Mouse (Mus musculus): ENCODE measurements around the gene Hmgcs1. TPM values are rescaled to one million over a fixed set of nuclear protein-coding genes. Genes with fewer than 3 reads are reported as not detected.

Hmgcs1 gene
- polyA plus RNA-seq, 1 experiment from 2014 or later = 76.1 TPM

DNA sequence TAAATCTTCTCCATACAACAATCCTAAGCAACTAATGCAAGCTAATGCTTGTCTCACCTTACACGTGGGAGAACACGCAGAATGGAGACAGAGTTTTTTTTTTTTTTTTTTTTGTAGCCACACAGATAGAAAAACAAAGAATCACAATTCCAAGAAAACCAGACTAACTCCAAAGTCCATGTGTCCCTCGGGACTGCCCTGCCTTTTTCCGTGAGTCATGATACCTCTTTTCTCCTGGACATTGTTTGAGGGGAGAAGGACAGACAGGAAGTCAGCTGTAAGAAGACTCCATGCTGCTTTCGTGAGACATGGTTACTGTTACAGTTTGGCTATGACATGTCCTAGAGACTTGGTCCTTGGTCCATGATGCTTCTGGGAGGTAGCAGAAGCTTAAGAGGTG is 33.2 kb downstream of the Hmgcs1 start:
- Histone ChIP-seq H3K9ac (no peak overlapping the region), H3K36me3 (no peaks in the 10 kb centered on the region), H3K4me3 (no peak overlapping the region), H3K27ac (replicated peaks) (no peak overlapping the region), H3K27me3 (replicated peaks) (no peaks in the 10 kb centered on the region), H3K4me1 (no peaks in the 10 kb centered on the region), H3K9me3 (no peaks in the 10 kb centered on the region), H3K4me2 (no peak overlapping the region)
- WGBS = 60% methylated on average over 5 of the region's 5 CpGs
- no peak for ATAC-seq (ENCODE audit: extremely low read depth, insufficient number of reproducible peaks, low FRiP score, low TSS enrichment)

DNA sequence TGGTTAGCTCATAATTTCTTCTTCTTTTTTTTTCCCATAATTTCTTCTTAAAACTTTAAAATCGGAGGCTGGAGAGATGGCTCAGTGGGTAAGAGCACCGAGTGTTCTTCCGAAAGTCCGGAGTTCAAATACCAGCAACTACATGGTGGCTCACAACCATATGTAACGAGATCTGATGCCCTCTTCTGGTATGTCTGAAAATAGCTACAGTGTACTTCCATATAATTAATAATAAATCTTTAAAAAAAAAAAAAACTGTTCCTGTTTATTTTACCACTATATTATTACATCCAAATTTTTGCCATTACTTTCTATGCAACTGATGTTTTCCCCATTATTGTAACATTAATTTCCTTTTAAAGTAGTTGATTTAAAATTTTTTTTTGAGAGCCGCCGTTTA is 34.4 kb downstream of the Hmgcs1 start:
- no peaks in the 10 kb centered on the region for H3K36me3 ChIP-seq
- H3K4me3 ChIP-seq = no peak overlapping the region
- ATAC-seq (ENCODE audit: extremely low read depth, insufficient number of reproducible peaks, low FRiP score, low TSS enrichment) = no peak
- no peak overlapping the region for H3K27ac ChIP-seq (replicated peaks)
- no peak overlapping the region for H3K4me2 ChIP-seq
- no peak overlapping the region for H3K9ac ChIP-seq
- H3K9me3 ChIP-seq = no peaks in the 10 kb centered on the region
- no peaks in the 10 kb centered on the region for H3K27me3 ChIP-seq (replicated peaks)
- no peaks in the 10 kb centered on the region for H3K4me1 ChIP-seq
- WGBS = 79% methylated on average over 7 of the region's 7 CpGs

DNA sequence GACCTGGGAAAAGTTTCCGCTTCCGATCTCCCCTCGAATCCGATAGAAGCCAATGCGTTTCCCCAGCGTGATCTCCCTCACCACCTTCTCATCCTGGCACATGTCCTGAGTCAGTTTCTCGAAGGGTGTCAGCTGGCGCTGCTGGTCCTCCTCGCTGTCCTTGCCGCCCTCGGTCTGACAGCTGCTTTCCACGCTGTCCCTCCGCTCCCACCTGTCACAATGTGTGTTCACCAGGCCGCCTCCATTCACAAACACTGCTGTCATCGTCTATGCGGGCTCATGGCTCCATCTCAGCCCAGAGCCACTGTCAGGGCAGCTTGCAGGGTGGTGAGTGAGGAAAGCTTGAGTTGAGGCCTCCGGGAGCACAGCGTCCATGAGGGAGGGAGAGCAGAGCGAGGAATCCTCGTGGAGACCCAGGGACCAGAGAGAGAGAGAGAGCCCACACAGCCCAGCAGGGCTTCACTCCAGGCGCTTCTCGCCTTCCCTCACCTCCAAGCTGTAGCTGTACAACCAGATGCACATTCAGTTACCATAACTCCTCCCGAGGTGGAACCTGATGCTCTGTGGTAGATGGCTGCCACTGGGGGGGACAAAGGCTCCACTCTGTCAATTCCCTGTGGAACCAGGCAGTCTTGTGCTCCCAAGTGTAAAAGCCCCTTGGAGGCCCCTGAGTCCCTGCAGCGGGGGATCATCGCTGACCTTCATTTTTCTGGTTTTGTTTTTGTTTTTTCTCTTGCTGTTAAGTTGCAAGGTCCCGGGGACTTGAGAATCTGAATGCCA is 37.6 kb downstream of the Hmgcs1 start:
- peak overlapping the region; percentile 53 for H3K4me2 ChIP-seq
- H3K36me3 ChIP-seq = no peaks in the 10 kb centered on the region
- no peaks in the 10 kb centered on the region for H3K4me1 ChIP-seq
- H3K9me3 ChIP-seq = no peaks in the 10 kb centered on the region
- H3K27me3 ChIP-seq (replicated peaks) = no peaks in the 10 kb centered on the region
- H3K27ac ChIP-seq (replicated peaks) = no peak overlapping the region
- 53% methylated on average over 26 of the region's 26 CpGs for WGBS
- no peak overlapping the region for H3K4me3 ChIP-seq
- ATAC-seq (ENCODE audit: extremely low read depth, insufficient number of reproducible peaks, low FRiP score, low TSS enrichment) = no peak
- peak overlapping the region; percentile 33; the same call in 1 of the 2 replicates for H3K9ac ChIP-seq

DNA sequence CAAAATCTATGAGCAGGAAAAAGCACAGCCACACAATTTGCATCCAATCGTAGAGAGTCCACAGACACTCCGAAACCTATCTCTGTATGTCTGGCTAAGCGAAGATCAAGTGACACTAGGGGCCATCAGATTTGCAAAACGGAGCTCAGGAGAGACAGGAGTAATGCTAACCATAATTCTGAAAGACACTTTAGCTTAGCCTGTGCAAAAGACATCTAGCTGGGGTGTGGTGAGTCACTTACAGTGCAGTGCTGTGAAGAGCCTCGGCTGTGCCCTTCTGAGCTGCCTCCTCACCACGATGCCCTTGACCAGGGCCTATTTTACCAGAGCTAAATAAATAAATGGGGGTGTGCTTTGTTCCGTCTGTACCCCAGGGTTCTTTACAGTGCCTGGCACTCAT is 39.2 kb downstream of the Hmgcs1 start:
- Histone ChIP-seq H3K4me3 (no peak overlapping the region), H3K9me3 (no peaks in the 10 kb centered on the region), H3K4me2 (no peak overlapping the region), H3K27me3 (replicated peaks) (no peaks in the 10 kb centered on the region), H3K27ac (replicated peaks) (no peak overlapping the region), H3K36me3 (no peaks in the 10 kb centered on the region), H3K4me1 (no peaks in the 10 kb centered on the region), H3K9ac (no peak overlapping the region)
- 75% methylated on average over 7 of the region's 7 CpGs for WGBS
- ATAC-seq (ENCODE audit: extremely low read depth, insufficient number of reproducible peaks, low FRiP score, low TSS enrichment) = no peak

DNA sequence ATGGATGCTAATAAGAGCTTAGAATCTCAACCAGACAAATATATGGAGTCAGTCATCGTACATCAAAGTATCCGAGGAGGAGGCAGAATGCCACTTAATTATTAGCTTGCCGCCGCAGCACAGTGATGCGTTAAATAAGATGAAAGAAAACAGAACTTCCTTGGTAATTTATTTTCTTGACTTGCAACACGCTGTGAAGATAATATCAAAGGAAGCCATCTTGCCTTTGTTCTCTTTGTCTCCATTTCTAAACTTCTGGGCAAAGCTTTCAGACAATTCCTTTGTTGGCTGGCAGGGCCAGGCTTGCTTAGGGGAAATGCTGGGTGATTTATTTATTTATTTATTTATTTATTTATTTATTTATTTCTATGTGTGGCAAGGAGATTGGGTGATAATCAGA is 41.3 kb downstream of the Hmgcs1 start:
- Histone ChIP-seq H3K4me3 (no peak overlapping the region), H3K27me3 (replicated peaks) (no peaks in the 10 kb centered on the region), H3K27ac (replicated peaks) (no peak overlapping the region), H3K36me3 (no peaks in the 10 kb centered on the region), H3K9me3 (no peaks in the 10 kb centered on the region), H3K9ac (no peak overlapping the region), H3K4me1 (no peaks in the 10 kb centered on the region), H3K4me2 (no peak overlapping the region)
- no peak for ATAC-seq (ENCODE audit: extremely low read depth, insufficient number of reproducible peaks, low FRiP score, low TSS enrichment)
- WGBS = 80% methylated on average over 6 of the region's 6 CpGs

DNA sequence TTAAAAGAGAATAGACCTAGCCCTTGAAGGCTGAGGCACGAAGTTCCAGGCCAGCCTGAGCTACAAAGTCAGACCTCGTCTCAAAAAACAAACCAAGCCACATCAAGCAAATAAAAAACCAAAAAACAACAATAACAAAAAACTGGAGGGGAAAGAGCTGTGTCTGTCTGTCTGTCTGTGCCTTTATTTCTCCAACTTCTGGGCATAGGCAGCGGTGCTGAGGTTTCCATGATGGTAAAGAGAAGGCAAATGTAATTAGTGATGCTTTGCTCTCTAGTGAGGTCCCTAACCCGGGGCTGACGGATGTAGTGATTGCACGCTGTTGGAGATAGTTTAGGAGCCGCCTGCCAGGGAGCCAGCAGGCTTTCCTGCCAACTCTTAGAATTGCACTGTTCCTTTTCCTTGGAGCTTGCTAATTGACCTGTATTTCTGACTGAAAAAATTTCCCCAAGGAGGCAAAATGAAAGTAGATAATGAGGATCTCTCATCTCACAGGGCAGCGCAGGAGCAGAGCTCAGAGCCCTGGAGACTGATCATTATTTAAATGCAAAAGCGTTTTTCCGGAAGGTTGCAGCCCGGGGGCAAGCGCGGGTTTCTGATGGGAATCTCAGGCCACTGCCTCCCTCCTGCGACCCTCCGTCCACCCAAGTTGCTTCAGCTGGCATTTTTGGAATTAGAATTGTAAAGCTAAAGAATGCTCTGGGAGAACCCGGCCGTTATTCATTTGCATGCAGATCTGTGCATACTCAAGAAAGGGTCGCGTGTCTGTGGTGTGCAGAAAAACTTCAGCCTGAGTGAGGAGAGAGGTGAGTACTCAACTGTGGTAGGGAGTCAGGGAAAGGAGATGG is 51.4 kb downstream of the Hmgcs1 start:
- peak overlapping the region; percentile 76 for H3K4me2 ChIP-seq
- no peaks in the 10 kb centered on the region for H3K9me3 ChIP-seq
- H3K9ac ChIP-seq = peak overlapping the region; percentile 70
- no peak for ATAC-seq (ENCODE audit: extremely low read depth, insufficient number of reproducible peaks, low FRiP score, low TSS enrichment)
- H3K36me3 ChIP-seq = no peaks in the 10 kb centered on the region
- H3K4me3 ChIP-seq = peak overlapping the region; percentile 48
- 9% methylated on average over 19 of the region's 19 CpGs for WGBS
- H3K27ac ChIP-seq (replicated peaks) = no peak overlapping the region
- H3K27me3 ChIP-seq (replicated peaks) = no peaks in the 10 kb centered on the region
- peaks cover 8% of the 10 kb centered on the region for H3K4me1 ChIP-seq

DNA sequence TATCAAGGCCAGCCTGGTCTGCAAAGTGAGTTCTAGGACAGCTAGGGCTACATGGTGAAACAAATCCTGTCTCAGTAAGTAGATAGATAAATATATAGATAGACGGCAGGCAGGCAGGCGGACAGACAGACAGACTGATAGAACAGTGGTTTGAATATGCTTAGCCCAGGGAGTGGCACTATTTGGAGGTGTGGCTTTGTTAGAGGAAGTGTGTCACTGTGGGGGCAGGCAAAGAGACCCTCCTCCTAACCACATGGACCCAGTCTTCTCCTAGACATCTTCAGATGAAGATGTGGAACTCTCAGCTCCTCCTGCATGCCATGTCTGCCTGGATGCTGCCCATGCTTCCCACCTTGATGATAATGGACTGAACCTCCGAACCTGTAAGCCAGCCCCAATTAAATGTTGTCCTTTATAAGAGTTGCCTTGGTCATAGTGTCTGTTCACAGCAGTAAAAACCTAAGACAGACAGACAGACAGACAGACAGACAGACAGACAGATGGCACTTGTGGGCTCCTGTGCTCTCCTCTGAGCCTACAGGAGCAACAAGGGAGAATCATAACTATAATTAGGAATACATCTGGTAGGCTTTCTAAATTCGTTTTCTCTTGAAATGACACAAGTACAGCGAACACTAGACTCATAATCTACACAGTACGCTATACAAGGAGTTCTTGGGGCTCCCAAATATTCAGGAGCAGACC is 52.7 kb downstream of the Hmgcs1 start:
- H3K27me3 ChIP-seq (replicated peaks) = no peaks in the 10 kb centered on the region
- ATAC-seq (ENCODE audit: extremely low read depth, insufficient number of reproducible peaks, low FRiP score, low TSS enrichment) = no peak
- H3K4me3 ChIP-seq = no peak overlapping the region
- H3K27ac ChIP-seq (replicated peaks) = no peak overlapping the region
- H3K9ac ChIP-seq = no peak overlapping the region
- no peaks in the 10 kb centered on the region for H3K36me3 ChIP-seq
- H3K4me1 ChIP-seq = peaks cover 8% of the 10 kb centered on the region
- H3K9me3 ChIP-seq = no peaks in the 10 kb centered on the region
- 0 out of 2 replicates have a peak overlapping the region, but pooled peaks have one; percentile 76 for H3K4me2 ChIP-seq
- 73% methylated on average over 6 of the region's 6 CpGs for WGBS

DNA sequence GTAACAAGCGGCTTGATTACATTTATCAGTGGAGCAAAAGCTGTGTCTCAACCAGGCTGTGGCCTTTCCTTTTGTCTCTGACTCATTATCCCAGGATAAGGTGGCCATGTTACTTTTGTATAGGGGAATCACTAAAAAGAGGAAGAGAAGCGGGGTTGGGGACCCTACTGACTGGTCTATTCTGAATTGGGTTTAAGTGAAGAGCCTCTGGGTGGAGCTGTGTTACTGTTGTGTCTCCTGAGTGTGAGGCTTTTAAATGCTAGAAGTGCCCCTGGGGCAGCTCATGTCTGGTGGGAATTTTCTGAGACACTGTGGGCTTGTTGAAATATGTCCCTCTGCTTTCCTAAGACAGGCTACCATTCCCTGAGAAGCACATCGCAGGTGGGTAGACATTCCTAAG is 53.3 kb downstream of the Hmgcs1 start:
- Histone ChIP-seq H3K4me1 (peaks cover 8% of the 10 kb centered on the region), H3K4me3 (no peak overlapping the region), H3K4me2 (no peak overlapping the region), H3K36me3 (no peaks in the 10 kb centered on the region), H3K27me3 (replicated peaks) (no peaks in the 10 kb centered on the region), H3K9me3 (no peaks in the 10 kb centered on the region), H3K9ac (no peak overlapping the region), H3K27ac (replicated peaks) (no peak overlapping the region)
- ATAC-seq (ENCODE audit: extremely low read depth, insufficient number of reproducible peaks, low FRiP score, low TSS enrichment) = no peak
- WGBS = 59% methylated on average over 3 of the region's 3 CpGs

DNA sequence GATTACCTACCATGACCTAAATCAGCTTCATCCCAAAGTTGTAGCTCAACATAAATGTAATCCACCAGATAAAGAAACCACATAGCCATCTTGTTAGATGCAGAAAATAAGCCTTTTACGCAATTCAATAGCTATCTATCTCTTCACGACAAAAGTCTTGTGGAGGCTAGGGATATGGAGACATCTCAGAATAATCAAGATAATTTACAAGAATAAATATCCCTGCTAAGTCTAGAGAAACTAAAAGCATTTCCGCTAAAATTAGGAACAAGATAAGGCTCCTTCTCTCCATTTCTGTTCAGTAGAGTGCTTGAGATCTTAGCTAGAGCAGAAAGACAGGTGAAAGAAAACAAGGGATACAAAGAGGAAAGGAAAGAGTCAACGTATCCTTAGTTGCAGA is 56.8 kb downstream of the Hmgcs1 start:
- 65% methylated on average over 4 of the region's 4 CpGs for WGBS

DNA sequence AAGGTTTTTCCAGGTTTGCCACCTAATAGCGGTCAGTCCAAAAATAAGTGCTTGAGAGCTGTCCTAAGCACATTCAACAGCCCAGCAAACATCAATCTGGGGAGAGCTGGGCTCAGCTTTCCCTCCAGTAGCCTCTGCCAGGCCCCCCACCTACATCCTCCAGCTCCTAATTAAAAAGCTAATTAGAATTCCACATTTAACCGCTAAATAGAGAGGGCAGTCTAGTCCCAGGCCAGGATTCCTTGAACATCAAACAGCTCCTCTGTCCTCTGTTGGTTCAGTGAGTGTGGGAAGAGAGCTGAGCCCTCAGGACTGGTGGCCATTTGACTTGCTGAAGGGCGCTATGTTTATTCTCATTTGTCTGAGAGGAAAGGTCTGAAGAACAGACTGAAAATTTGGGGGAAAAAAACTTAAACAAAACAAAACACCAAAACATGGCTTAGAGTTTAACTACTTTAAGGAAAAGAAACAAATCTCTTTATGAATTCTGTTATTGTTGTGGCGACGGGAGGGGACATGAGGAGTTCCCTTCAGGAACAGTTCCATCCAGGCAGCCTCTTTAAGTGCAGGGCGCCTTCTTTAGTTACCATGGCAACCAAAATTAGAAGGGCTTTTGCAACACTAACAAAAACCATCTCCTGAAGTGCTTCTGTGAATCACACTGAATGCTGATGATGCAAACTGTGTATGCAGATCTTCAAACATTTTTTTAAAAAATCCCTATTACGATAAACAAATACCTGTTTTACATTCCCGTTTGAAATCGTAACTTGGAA is 63.9 kb downstream of the Hmgcs1 start:
- no peak for ATAC-seq (ENCODE audit: extremely low read depth, insufficient number of reproducible peaks, low FRiP score, low TSS enrichment)
- WGBS = 68% methylated on average over 9 of the region's 9 CpGs
- H3K4me2 ChIP-seq = no peak overlapping the region

More for the DNA sequence above, 56.8 kb downstream of the Hmgcs1 start:
- Histone ChIP-seq H3K27me3 (replicated peaks) (no peaks in the 10 kb centered on the region), H3K36me3 (no peaks in the 10 kb centered on the region), H3K27ac (replicated peaks) (no peak overlapping the region), H3K4me2 (no peak overlapping the region), H3K9me3 (no peaks in the 10 kb centered on the region), H3K4me1 (peaks cover 1% of the 10 kb centered on the region), H3K4me3 (no peak overlapping the region), H3K9ac (no peak overlapping the region)
- no peak for ATAC-seq (ENCODE audit: extremely low read depth, insufficient number of reproducible peaks, low FRiP score, low TSS enrichment)

DNA sequence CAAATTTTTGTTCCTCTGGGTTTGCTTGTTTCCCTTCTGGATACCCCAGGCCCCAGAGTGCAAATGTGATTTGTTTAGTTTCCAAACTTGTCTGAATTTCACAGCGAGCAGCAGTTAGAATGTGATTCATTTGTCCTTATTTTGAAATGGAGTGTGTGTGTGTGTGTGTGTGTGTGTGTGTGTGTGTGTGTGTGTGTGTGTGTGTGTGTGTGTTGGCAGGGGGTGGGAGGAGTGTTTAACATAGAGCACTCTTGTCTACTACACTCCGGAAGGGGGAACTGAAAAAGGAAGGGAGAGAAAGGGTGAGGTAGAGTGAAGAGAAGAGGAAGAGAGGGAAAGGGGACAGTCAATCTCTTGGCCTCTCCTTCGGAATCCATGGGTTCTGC is 64.4 kb downstream of the Hmgcs1 start:
- H3K4me2 ChIP-seq = peak overlapping the region; percentile 98
- ATAC-seq (ENCODE audit: extremely low read depth, insufficient number of reproducible peaks, low FRiP score, low TSS enrichment) = no peak
- 0 out of 2 replicates have a peak, but pooled peaks cover 5% of the 10 kb centered on the region for H3K36me3 ChIP-seq
- H3K4me3 ChIP-seq = peak overlapping the region; percentile 70
- H3K9ac ChIP-seq = peak overlapping the region; percentile 84; the same call in 1 of the 2 replicates
- WGBS = 32% methylated on average over 3 of the region's 3 CpGs
- H3K27me3 ChIP-seq (replicated peaks) = no peaks in the 10 kb centered on the region
- H3K4me1 ChIP-seq = peaks cover 15% of the 10 kb centered on the region
- no peaks in the 10 kb centered on the region for H3K9me3 ChIP-seq
- no peak overlapping the region for H3K27ac ChIP-seq (replicated peaks)

More for the DNA sequence above, 63.9 kb downstream of the Hmgcs1 start:
- Histone ChIP-seq H3K9me3 (no peaks in the 10 kb centered on the region), H3K36me3 (no peaks in the 10 kb centered on the region), H3K9ac (no peak overlapping the region), H3K4me1 (peaks cover 15% of the 10 kb centered on the region), H3K27ac (replicated peaks) (no peak overlapping the region), H3K27me3 (replicated peaks) (no peaks in the 10 kb centered on the region), H3K4me3 (no peak overlapping the region)

Measured in heart, embryonic 13.5 days (tissue).